Mouse (Mus musculus) neutrophil, adult 65 days (primary cell): ENCODE results near the gene Wars. TPM values are rescaled to one million over a fixed set of nuclear protein-coding genes. Genes with fewer than 3 reads are reported as not detected.

ENCODE experiments used
- total RNA-seq: library from RNA; stranded (reverse); gene quantifications from 2 replicates; pipeline ENCODE4 v1.2.4, GENCODE M21; 2023

Wars gene
- 17.0 and 18.7 TPM in 2 replicates for total RNA-seq

DNA sequence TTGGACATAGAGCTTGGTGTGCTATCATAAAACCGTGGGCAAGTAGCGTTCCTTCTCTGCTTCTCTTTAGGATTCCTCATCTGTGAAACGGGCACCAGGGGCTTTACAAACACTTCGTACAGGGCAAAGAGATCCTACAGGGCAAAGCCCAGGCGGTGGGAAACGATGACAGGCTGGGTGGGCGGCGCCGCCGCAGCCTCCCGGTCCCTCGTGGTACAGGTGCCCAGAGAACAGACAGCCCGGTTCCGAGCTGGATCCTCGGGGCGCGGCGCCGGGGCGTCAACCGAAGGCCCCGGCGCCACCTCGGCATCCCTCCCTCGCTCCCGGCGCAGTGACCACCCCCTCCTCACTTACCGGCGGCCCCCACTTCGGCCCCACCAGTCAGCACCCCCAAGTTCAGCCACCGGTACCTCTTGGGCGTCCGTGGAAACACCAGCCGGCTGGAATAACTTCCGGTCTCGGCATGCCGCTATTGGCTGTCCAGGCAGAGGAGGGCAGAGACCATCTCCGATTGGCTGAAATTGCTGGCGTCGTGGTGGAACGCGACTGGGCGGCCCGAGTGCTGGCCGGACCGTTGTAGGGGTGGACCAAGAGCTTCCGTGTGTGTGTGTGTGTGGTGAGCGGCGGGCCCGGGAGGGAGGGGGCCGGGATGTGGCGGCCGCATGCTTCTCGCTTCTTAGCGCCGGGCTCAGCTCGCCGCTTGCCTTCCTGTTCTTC, at the start of gene Wars:
Gene Wars (minus strand): TSS at position 460 of the 717 bp plus-strand sequence.

DNA sequence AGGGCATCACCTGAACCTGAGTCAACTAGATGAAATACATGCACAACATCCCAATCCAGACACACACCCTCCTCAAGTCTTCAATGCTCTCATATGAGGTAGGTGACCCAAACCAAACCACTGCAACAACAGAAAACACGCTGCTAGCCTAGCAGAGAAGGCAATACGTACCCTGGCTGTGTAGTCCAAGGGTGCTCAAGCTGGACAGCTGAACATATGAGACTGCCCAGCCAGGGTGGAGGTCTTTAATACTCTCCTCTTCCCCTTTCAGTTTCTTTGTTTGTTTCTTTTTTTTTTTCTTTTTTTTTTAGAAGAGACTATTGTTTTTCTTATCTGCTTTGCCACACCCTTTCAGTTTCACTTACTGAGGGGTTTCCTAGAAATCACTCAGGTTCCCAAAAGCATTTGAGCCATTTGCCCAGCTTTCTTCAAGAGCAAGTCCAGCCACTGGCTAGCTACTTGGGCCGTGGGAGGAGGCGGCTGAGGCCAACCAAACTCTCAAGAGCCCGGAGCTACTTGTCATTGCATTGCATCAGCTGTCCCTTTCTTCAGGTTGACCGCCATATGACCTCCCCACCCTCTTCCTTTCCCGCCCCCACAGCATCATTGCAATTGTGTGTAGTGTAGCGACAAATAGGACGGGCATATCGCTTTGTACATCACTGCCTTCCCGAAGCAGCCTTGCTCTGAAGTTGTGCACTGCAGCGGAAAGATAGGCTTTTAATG, 822 bp downstream of the Wars start, which contains the start of gene Wdr25:
Gene Wdr25 (plus strand): TSS at position 643 of the 726 bp plus-strand sequence.

DNA sequence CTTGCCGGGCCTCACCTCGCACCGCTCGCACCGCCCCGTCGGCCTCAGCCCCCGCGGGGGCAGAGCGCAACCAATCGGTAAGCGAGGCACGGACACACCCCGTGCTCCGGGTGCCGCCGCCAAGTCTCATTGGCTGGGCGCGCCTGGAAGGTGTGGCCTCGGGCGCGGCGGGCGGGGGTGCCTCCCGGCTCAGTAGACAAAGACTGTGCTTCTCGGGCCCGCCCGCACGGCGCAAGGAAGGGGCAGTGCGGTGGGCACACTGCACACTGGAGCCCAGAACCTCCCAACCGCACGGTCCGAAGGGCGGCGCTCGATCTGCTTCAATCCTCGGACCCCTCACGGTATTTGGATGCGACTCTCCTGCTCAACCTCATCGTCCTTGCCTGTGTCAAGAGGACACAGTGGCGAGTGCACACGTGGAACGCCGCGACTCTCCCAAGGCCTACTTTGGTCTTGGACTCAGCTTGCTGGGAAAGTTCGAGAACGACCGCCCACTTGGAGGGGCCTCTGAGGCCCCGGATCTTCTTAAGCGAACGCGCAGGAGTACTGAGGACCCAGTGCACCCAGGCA, 58.0 kb downstream of the Wars start, which contains the start of the genes Slc25a29 and Slc25a47:
Gene Slc25a29 (minus strand): TSS at position 44 of the 570 bp plus-strand sequence.
Gene Slc25a47 (plus strand): TSS at position 207 of the 570 bp plus-strand sequence.

Other genes starting within 250 kb of the Wars start
- gene Degs2, start 191.9 kb downstream of the Wars start, total RNA-seq: not detected in 2 replicates
- 58.4 and 60.2 TPM in 2 replicates for gene Yy1, start 101.2 kb downstream of the Wars start, total RNA-seq
- 2.7 and 3.6 TPM in 2 replicates for gene Slc25a29, start 58.3 kb downstream of the Wars start, total RNA-seq
- gene Slc25a47, start 58.1 kb downstream of the Wars start, total RNA-seq: 0.91 and 2.1 TPM in 2 replicates
- 4.2 and 4.8 TPM in 2 replicates for gene Wdr25, start 543 bp downstream of the Wars start, total RNA-seq
- 0.16 TPM in 1 of 2 replicates, not detected in the other for gene Begain, start 174.0 kb upstream of the Wars start, total RNA-seq